Mouse (Mus musculus) limb, embryonic 15.5 days (tissue): Measurements from ENCODE around the gene Rnf212b. TPM values are rescaled to one million over a fixed set of nuclear protein-coding genes. Genes with fewer than 3 reads are reported as not detected.
"Not testable (repeated sequence)": the region's sequence is repeated elsewhere in the genome, so short reads cannot be mapped to it uniquely, and the experiment has no call there.

Experiments
- ATAC-seq: fragments of 200-750 bp; cut with Nextera tagmentation; 2 replicates; pipeline ENCODE4 v1.8.0; 2017; ENCODE audit warnings: low read depth, moderate TSS enrichment; ENCODE audit not compliant: insufficient number of reproducible peaks, low FRiP score, low TSS enrichment
- H3K27ac ChIP-seq: fragments of 300-500 bp; sonication (generic); 2 replicates; pipeline ENCODE4 v1.5.1; 2015; ENCODE audit warnings: moderate library complexity, mild to moderate bottlenecking, inconsistent platforms
- H3K27me3 ChIP-seq: fragments of 300-500 bp; sonication (generic); 2 replicates; pipeline ENCODE4 v1.6.1; 2015; ENCODE audit warnings: inconsistent platforms
- H3K36me3 ChIP-seq: fragments of 300-500 bp; sonication (generic); 2 replicates; pipeline ENCODE4 v1.6.1; 2015; ENCODE audit warnings: inconsistent platforms
- H3K4me1 ChIP-seq: fragments of 300-500 bp; sonication (generic); 2 replicates; pipeline ENCODE4 v1.6.1; 2015; ENCODE audit warnings: inconsistent platforms
- H3K4me2 ChIP-seq: fragments of 300-500 bp; sonication (generic); 2 replicates; pipeline ENCODE4 v1.6.1; 2015; ENCODE audit warnings: mild to moderate bottlenecking, inconsistent platforms
- H3K4me3 ChIP-seq: fragments of 300-500 bp; sonication (generic); 2 replicates; pipeline ENCODE4 v1.5.1; 2015; ENCODE audit warnings: mild to moderate bottlenecking, inconsistent platforms
- H3K9ac ChIP-seq: fragments of 300-500 bp; sonication (generic); 2 replicates; pipeline ENCODE4 v1.6.1; 2015; ENCODE audit warnings: inconsistent platforms
- H3K9me3 ChIP-seq: fragments of 300-500 bp; sonication (generic); 2 replicates; pipeline ENCODE4 v1.6.1; 2016; ENCODE audit warnings: inconsistent platforms
- WGBS: fragments of 180-500 bp; shearing (Covaris S2); methylation state at CpG from one replicate; pipeline ENCODE4 v1.1.7; 2015; 5-methylcytosine and 5-hydroxymethylcytosine counted together
- polyA plus RNA-seq: library from polyadenylated mRNA; unstranded; fragments of >200 nt; fragmentation: Nextera tagmentation; extraction: Ambion mirVana; gene quantifications from 2 replicates; pipeline ENCODE4 v1.2.1, GENCODE M21; 2015

Gene Rnf212b
- polyA plus RNA-seq: not detected in 2 replicates

DNA sequence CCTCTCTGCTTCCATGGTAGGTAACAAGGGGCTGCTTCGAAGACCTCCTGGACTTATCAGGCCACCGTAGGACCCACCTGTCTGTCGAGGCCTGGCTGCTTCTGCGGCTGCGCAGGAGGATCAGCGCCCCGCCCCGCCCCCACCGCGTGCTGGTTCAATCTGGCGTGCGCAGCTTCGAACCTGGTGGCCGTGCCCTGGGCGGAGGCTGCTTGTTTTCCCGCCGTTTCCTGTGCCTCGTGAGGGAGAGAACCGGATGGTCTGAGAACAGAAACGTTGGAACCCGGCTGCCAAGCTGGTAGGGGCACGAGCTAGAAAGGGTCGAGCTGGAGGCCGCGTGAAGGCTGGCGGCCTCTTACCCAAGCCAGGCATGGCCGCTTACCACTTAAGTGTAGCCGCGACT lies at the start of gene Rnf212b:
TSS of gene Rnf212b (plus strand) at position 151 of the 400 bp plus-strand sequence.
- whole genome bisulfite sequencing: 84% methylated on average over 29 of the region's 29 CpGs
- no peak within 1 kb of the TSS for H3K9ac ChIP-seq

DNA sequence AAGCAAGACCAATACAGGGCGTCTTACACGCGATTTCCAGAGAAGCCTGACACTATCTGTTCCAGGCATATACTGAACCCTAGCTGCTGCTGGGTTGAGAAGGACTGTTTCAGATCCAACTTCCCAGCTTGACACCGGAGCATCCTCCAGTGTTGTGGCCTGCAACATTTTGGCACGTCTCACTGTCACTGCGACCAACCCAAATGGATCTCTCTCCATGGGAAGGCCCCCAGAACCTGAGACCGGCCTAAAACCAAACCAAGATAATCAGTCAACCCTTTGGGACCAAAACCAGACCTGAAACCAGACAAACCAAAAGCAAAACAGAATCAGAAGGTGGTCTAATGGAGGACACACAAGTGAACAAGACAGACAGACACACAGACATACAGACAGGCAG lies 47.0 kb upstream of the Rnf212b start:
- H3K27ac ChIP-seq, H3K27me3 ChIP-seq, H3K9me3 ChIP-seq, H3K4me1 ChIP-seq, H3K4me2 ChIP-seq, H3K4me3 ChIP-seq, ATAC-seq, H3K9ac ChIP-seq, H3K36me3 ChIP-seq: not testable (repeated sequence)
- 95% methylated on average over 7 of the region's 7 CpGs for WGBS

More for the DNA sequence above, at the start of gene Rnf212b:
- H3K27ac ChIP-seq: no peak within 1 kb of the TSS
- no peak for ATAC-seq
- no peaks in the 10 kb centered on the region for H3K9me3 ChIP-seq
- H3K4me1 ChIP-seq: no peaks in the 10 kb centered on the region
- H3K4me3 ChIP-seq: no peak within 1 kb of the TSS
- H3K4me2 ChIP-seq: no peak within 1 kb of the TSS
- H3K36me3 ChIP-seq: no peaks in the 10 kb centered on the region
- H3K27me3 ChIP-seq: no peaks in the 10 kb centered on the region

DNA sequence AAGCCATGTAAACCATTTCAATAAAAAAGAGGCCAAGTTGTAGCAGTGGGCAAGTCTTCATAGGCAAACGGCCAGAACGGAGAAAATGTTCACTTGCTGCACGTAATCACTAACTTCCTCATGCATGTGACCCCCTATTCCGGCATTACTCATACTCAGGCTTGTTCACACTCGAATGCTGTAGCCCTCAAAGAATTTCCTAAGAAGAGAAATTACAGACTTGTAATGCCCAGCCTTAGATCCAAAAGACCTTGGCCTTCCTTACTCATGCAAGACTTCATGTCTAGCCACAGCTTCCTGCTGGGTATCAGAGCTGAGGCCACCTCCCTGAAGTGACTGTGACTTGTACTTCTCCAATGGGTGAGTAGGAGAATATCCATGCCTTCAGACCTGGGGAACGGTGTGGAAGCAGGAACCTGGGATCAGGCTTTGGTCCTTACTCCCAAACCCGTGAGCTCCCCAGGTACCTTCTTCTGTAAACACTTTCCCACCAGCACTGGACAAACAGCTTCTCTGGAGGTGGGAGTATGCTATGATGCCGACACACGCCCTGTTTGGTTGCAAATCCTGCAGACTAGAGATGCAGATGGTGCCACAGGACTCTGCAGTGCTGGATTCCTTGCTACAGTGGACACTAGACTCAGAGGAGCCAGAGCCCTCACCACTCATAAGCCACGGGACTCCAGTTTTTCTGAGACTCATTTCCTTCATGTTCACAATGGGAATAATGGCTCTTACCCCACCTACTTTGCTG lies 45.5 kb upstream of the Rnf212b start:
- H3K27me3 ChIP-seq: no peaks in the 10 kb centered on the region
- H3K4me3 ChIP-seq: no peak overlapping the region
- no peaks in the 10 kb centered on the region for H3K4me1 ChIP-seq
- H3K9ac ChIP-seq: no peak overlapping the region
- H3K36me3 ChIP-seq: no peaks in the 10 kb centered on the region
- no peak overlapping the region for H3K27ac ChIP-seq
- no peaks in the 10 kb centered on the region for H3K9me3 ChIP-seq
- 78% methylated on average over 10 of the region's 10 CpGs for WGBS
- ATAC-seq: no peak
- H3K4me2 ChIP-seq: no peak overlapping the region

DNA sequence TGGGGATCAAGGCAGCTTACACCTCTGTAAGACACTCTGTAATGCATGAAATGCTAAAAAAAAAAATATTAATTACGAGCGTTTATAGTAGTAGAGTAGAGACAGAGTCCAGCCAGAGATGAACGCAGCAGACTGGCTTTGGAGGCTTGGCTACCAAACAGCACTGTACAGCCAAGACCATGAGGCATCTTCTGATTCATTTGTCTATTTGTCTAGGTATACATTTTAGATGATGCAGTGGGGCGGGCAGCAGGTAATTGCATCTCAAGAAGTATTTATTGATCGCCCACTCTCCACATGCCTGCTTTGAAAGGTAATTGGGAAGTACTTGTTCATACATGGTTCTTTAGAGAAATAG lies 44.9 kb upstream of the Rnf212b start:
- Histone ChIP-seq H3K9me3 (no peaks in the 10 kb centered on the region), H3K27ac (no peak overlapping the region), H3K4me1 (no peaks in the 10 kb centered on the region), H3K9ac (no peak overlapping the region), H3K27me3 (no peaks in the 10 kb centered on the region), H3K36me3 (no peaks in the 10 kb centered on the region), H3K4me2 (no peak overlapping the region), H3K4me3 (no peak overlapping the region)
- WGBS: 86% methylated on average over 5 of the region's 5 CpGs
- ATAC-seq: no peak

DNA sequence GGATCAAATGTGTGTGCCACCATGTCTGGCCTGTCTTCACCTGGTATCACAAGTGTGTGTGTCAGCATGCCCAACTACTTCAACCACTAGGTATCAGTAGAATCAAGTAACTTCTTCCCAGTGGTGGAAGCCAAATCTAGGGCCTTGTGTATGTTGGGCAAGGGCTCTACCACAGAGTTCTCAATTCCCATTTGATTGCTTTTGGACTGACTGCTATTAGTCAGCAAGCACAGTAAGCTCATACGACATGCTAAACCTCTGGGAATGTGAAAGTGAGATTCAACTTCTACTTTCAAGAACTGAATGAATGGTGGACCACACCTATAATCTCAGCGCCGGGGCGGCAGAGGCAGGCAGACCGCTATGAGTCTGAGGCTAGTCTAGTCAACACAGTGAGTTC lies 43.6 kb upstream of the Rnf212b start:
- no peak overlapping the region for H3K27ac ChIP-seq
- 94% methylated on average over 5 of the region's 5 CpGs for WGBS

DNA sequence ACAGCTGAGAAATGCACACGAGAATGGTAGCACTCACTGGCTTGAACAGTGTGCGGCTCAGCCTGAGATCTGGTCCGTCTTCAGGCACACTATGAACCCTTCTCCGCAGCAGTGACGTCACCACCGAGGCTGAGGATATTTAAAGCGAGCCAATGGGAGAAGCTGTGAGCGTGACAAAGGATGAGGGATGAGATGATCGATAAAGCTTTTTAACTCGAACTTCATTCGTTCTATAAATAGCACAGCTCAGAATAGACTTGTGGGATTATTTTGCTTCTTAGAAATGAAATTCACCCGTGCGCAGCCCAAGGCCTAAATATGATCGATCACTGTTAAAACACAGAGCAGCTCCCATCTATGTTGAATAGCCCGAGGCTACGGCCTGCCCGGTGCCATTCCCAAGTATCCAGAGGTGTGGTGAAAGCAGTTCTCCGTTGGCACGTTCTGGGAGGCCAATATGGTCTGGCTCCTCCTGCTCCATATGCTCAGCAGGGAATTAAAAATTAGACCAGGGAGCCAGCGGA lies 41.5 kb upstream of the Rnf212b start:
- Histone ChIP-seq H3K9me3 (no peaks in the 10 kb centered on the region), H3K4me1 (no peaks in the 10 kb centered on the region), H3K4me3 (no peak overlapping the region), H3K27me3 (no peaks in the 10 kb centered on the region), H3K4me2 (no peak overlapping the region), H3K27ac (no peak overlapping the region), H3K9ac (no peak overlapping the region), H3K36me3 (no peaks in the 10 kb centered on the region)
- 77% methylated on average over 20 of the region's 20 CpGs for WGBS
- no peak for ATAC-seq

More for the DNA sequence above, 43.6 kb upstream of the Rnf212b start:
- Histone ChIP-seq H3K9me3 (no peaks in the 10 kb centered on the region), H3K9ac (no peak overlapping the region), H3K4me3 (no peak overlapping the region), H3K4me1 (no peaks in the 10 kb centered on the region), H3K36me3 (no peaks in the 10 kb centered on the region), H3K4me2 (no peak overlapping the region), H3K27me3 (no peaks in the 10 kb centered on the region)
- no peak for ATAC-seq

DNA sequence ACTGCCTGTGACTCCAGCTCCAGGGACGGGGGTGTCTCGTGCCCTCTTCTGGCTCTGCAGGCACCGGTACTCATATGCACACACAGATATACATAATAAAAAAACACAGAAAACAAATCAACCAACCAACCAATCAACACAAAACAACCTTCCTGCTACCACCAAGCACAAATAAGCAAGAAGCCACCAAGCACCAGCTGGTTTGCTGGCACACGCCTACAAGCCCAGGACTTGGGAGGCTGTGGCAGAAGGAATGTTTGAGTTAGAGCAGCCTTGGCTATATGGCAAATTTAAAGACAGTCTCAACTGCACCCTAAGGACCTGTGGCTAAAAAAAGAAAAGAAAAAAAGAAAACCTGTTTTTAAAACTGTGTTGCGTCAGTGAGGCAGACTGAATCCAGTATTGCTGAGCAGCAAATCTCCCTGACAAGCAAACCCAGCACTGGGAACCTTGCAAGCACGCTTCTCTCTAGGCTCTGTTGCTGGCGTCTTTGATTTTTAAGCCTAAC lies 38.4 kb upstream of the Rnf212b start:
- Histone ChIP-seq H3K36me3 (no peaks in the 10 kb centered on the region), H3K9ac (no peak overlapping the region), H3K27ac (no peak overlapping the region), H3K4me1 (0 out of 2 replicates have a peak, but pooled peaks cover 2% of the 10 kb centered on the region), H3K4me3 (no peak overlapping the region), H3K4me2 (no peak overlapping the region), H3K27me3 (peaks cover 9% of the 10 kb centered on the region), H3K9me3 (no peaks in the 10 kb centered on the region)
- 75% methylated on average over 7 of the region's 7 CpGs for WGBS
- ATAC-seq: no peak

DNA sequence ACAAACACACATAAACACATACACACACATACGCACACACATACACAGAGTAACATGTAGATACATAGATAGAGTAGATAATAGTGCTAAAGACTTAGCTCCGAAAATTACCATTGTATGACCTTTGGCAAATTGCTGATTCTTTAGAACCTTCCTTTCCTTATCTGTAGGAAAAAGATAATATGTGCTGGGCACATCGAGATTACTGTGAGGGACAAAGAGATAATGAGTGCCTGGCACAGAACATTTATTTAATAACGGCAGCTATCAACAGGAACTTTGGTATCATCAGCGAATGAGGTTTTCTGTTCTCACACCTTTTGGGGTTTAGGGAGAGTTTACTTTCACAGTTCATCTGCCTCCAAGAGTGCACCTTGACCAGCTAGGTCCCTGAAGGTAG lies 37.2 kb upstream of the Rnf212b start:
- peaks cover 12% of the 10 kb centered on the region for H3K4me1 ChIP-seq
- H3K4me3 ChIP-seq: no peak overlapping the region
- H3K4me2 ChIP-seq: no peak overlapping the region
- no peak overlapping the region for H3K9ac ChIP-seq
- H3K36me3 ChIP-seq: no peaks in the 10 kb centered on the region
- WGBS: 89% methylated on average over 5 of the region's 5 CpGs
- H3K27ac ChIP-seq: no peak overlapping the region
- ATAC-seq: no peak
- H3K9me3 ChIP-seq: no peaks in the 10 kb centered on the region
- peaks cover 18% of the 10 kb centered on the region for H3K27me3 ChIP-seq

DNA sequence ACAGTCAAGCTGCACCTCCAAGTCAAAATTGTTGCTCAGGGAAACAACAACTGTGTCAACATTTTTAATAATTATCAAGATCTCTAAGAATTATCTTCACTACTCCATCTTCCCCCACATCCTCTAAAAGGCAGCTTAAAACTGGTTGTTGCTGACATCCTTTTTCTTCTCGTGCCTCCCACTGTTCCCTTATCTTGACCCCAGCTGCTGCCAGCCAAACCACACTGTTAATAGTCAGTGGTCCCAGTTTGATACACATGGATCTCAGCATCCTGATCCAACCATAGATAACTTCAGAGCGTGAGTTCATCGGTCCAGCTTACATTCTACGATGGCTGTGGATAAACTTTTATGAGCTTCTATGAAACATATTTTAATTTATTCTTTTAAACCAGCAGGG lies 36.0 kb upstream of the Rnf212b start:
- Histone ChIP-seq H3K27me3 (peaks cover 25% of the 10 kb centered on the region), H3K4me2 (no peak overlapping the region), H3K36me3 (no peaks in the 10 kb centered on the region), H3K4me1 (peaks cover 14% of the 10 kb centered on the region), H3K27ac (no peak overlapping the region), H3K9ac (no peak overlapping the region), H3K9me3 (no peaks in the 10 kb centered on the region), H3K4me3 (no peak overlapping the region)
- 78% methylated on average over 4 of the region's 4 CpGs for WGBS
- no peak for ATAC-seq

DNA sequence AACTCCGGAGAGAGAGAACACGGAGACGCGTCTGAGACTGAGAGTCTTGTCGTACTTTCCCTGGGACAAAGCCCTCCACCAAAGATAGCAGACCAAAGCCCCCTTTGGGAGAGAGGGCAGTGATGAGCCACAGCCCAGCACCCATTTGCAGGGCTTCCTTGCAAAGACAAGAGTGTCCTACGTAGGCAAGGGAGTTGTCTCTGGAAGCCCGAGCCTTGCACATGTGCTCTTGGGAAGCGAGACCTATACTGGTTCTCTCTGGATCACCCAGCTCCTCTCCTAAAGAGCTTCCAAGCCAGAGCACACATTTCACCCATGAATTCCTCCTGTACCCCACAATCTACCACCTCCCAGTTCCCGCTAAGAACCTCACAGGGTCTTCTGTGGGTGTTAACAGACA lies 33.9 kb upstream of the Rnf212b start:
- Histone ChIP-seq H3K36me3 (no peaks in the 10 kb centered on the region), H3K27me3 (peaks cover 28% of the 10 kb centered on the region), H3K9ac (no peak overlapping the region), H3K4me1 (peaks cover 14% of the 10 kb centered on the region), H3K9me3 (no peaks in the 10 kb centered on the region), H3K4me2 (0 out of 2 replicates have a peak overlapping the region, but pooled peaks have one; percentile 1), H3K4me3 (no peak overlapping the region), H3K27ac (no peak overlapping the region)
- ATAC-seq: no peak
- WGBS: 84% methylated on average over 9 of the region's 9 CpGs

DNA sequence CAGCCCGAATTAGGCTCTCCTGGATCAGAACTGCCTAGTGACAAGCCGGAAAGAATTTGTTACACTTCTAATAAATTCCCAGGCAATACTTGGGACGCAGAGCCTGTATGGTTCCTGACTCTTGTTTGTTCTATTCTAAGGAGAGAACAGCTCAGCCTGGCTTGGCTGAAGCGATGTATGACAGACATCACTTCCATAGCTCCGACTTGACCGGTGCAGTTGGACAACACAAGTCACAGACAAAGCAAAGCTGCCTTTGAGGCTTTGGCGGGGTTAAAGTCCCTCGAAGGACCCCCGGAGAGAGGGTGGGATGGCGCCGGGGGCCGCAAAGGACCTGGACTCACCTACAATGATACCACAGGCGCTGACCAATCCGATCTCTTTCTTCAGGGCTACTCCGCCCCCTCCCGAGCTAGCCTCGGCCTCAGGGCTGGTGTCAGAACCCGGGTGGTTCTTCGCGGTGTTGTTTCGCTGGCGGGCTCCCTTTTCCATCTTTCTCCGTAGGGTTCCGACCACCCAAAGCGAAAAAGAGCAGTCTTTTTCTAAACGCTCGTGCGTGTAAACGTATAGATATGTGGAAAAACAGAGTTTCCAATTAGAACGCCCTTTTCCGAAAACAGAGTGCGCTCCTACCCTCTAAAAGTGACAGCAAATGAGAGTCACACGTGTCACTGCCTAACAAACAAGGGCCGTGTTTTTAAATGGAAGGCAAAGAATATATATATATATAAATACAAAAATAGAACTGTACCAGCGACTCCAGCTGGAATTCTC lies 32.9 kb upstream of the Rnf212b start:
- Histone ChIP-seq H3K36me3 (no peaks in the 10 kb centered on the region), H3K9me3 (no peaks in the 10 kb centered on the region), H3K27ac (no peak overlapping the region), H3K9ac (peak overlapping the region; percentile 21; the same call in 1 of the 2 replicates), H3K4me2 (peak overlapping the region; percentile 82), H3K27me3 (peaks cover 28% of the 10 kb centered on the region), H3K4me3 (peak overlapping the region; percentile 46), H3K4me1 (peaks cover 14% of the 10 kb centered on the region)
- ATAC-seq: no peak
- WGBS: 2% methylated on average over 35 of the region's 35 CpGs
